Mouse (Mus musculus) B cell, adult 2 months (primary cell): ENCODE measurements around the gene Ap3b1.
A peak's percentile ranks its signal among the peaks of the same experiment; 100 is the strongest.

Experiments
- DNase-seq, 2 experiments: peaks; one replicate each; pipeline ENCODE4 v3.0.0; 2022

Ap3b1 gene

DNA sequence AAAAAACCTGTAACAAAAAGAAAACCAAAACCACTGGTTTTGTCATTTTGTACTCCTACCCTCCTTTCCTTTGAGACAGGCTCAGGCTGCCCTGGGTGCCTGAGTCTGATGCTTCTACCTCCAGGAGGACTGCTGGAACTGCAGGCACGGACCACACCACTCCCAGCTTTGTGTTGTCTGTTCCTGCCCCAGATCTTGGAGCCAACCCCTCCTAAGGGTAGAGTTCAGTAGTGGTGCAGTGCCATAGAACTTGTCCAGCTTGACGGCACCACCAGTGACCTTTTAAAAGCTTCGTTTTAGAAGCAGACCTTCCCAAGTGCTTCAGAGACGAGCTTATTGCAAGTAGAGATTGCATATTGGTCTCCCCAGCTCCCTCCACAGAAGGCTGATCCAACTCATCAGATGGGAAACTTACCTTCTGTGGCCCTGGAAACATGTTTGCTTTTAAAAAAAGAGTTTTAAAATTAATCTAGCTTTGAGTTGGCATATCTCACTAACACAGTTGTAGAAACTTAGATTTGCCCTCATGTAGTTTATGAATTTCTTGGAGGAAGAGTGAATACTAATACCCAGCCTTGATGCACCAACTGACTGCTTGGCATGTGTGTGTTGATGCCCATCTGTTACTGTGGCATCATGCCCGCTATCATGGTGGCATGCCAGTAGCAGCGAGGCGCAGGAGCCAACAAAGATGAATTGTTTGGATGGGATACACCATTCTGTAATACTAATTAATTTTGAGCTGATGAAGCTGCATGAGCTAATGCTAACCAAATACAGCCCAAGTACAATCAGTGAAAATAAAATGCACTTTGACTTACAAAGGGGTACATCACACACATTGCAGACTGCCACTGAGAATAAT, 17.0 kb downstream of the Ap3b1 start:
- DNase-seq, result no peak

DNA sequence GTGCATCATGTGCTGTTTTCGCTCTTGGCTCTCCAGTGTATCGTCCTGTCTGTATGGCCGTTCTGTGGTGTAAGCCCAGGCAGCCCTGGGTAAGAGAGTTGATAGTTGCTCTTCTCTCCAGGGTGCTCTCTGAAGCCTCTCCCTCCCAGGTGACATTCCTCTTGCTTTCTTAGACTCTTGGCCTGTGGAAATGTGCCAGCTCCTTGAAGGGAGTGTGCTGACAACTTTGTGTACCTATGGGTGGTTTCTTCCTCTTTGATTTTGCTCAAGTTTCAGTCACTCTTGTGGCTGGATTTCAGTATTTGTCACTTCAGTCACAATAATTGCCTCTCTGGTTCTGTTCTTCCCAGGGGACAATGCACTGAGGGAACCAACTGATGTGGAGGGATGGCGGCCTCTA, 20.2 kb downstream of the Ap3b1 start:
- DNase-seq, result no peak

DNA sequence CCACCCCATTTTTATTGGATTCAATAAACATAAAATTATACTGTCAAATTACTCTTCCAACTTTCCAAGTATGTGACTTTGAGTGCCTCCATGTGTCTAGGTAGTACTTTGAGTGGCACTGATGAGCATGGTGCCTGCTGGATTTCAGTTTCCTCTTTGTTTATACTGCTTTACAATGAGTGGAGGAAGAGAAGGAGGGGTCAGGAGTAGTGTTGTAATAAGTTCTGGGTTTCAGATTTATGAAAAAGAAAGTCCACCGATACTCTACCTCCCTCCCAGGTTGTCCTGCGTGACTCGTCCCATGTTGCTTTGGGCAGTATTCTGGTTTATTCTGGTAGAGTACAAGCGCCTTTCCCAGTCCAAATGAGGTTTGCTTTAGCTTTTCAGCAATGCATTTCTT, 22.7 kb downstream of the Ap3b1 start:
- no peak for DNase-seq

GRCm38 (mm10) chr13:94381829-94382675, 23.3 kb downstream of the Ap3b1 start:
- no peak for DNase-seq

GRCm38 (mm10) chr13:94384931-94385570, 26.3 kb downstream of the Ap3b1 start:
- DNase-seq, result no peak

DNA sequence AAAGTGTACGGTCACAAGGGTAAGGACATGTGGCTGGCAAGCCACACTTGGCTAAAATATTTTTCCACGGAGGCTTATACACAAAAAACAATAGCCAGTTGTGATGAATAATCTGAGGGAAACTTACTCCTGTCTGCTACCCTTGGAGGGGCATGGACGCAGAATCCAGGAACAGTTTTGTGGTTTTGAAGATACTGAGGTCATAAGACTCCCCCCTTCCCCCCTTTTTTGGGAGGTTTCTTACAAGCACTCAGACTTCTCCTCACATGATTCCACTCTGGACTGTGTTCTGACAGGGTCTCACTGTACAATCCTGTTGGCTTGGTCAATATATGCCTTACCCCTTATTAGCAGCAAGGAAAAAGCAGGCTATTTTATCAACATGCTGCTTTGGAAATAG, 29.8 kb downstream of the Ap3b1 start:
- DNase-seq, result no peak

- DNase-seq, result no peak
Observed at GRCm38 (mm10) chr13:94389541-94389940, 30.8 kb downstream of the Ap3b1 start.

GRCm38 (mm10) chr13:94392282-94392681, 33.5 kb downstream of the Ap3b1 start:
- no peak for DNase-seq

DNA sequence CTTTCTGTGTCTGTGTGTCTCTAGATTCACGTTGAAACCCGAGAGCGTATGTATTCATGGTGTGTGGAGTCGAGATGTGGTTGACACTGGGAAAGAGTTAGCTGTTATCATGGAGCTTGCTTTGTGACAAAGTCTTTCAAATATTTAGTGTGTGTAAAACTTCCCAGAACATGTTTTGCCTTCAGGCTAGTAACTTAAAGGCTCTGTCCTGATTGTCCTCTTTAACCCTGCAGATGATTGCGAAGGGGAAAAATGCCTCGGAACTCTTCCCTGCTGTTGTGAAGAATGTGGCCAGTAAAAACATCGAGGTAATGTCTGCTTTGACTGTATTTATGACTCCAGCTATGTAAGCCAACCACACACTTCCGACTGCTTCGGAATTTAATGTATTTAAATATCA, 35.7 kb downstream of the Ap3b1 start:
- DNase-seq, result no peak

GRCm38 (mm10) chr13:94395763-94396162, 37.0 kb downstream of the Ap3b1 start:
- DNase-seq, result no peak

DNA sequence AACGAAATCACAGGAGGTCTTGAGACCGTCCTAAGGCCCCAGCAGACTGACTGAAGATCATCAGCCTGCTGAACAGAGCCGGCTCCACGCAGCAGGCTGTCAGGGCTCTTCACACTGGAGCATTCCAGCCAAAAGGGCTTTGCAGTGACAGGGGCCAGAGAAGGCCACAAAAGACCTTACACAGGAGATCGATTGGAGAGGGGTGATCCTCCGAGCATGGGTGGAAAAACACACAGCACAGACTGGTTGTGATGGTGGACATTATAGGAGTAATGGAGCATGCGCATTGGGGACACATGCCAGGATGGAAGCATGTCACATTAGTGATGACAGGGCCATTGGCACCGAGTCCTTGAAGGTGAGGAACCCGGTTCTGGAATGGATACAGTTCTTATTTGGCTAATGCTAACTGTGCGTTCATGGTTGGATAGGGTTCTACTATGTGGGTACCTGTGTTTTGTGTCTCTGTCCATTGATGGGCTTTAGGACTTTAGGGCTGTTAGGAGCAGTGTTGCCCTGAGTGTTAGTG, 37.7 kb downstream of the Ap3b1 start:
- no peak for DNase-seq

DNA sequence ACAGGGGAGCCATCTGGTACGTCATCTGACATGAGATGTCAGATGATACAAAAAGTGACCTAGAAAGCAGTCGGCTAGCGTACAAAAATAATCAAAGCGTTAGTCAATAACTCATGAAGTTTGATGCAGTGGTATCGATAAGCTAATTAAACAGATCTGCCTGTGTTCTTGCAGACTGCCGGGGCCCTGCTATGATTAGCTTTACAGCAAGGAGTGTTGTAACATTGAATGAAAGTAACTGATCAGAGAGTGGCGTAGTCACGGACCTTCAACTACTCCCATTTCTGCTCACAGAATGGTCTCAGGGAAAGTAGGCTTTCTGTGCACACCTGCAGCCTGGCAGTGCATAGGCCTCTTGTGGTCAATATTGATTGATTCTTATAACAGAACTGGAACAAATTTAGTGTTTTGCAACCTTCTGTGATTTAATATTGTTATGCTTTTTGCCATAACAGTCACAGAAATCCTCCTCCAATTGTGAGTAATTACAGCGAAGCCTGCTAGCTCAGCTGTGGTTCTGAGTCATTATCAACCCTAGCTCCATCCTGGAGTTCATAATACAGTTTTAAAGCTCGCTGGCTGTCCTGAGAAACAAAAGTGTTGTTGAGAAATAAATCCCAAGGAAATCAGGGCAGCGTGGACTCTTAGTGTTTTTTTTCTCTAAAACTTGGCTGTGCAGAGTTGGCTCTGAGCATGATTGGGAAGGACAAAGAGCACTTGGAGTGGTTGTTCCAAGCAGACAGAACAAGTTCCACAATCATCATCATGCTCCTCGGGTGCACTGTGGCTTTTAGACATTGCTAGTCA, 40.0 kb downstream of the Ap3b1 start:
- no peak for DNase-seq

- DNase-seq, result no peak
Observed at GRCm38 (mm10) chr13:94400465-94400864, 41.7 kb downstream of the Ap3b1 start.

DNA sequence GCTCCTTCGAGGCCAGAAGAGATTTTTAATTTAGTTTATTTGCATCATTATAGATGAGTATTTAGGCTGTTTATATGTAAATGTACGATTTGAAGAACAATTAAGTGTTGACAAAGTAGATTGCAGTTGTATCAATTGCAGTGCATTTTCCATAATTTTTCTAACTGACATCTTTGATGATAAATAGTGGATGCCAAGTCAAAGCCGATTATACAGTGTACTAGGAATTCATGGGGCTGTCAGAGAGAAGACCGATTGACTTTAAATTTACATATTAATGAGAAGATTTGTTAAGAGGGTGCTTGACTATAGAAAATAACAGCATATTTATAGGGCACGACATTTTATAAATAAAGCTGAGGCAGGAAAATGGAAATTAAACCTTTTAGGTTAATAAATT, 64.8 kb downstream of the Ap3b1 start:
- no peak for DNase-seq

- peak; percentile 5 to 12 for DNase-seq
Observed at GRCm38 (mm10) chr13:94429567-94429966, 70.8 kb downstream of the Ap3b1 start.

DNA sequence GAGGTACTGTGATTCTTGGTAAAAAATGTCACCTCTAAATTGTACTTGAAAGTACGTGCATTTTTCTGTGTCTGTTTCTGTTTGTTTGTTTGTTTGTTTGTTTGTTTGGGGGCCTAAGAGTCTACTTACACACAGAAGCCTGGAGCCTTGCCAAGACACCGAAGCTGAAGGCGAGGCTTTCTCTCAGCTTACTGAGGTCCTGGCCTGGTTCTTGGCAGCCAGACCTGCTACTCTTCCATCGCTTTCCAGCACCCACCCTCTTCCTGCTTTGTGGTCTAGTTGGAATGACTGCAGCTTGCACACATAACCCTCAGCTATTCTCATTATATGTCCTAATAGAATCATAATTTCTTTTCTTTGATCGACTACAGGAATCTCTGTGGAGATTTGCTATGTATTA, 80.6 kb downstream of the Ap3b1 start:
- DNase-seq, result no peak

- DNase-seq, result no peak
Observed at GRCm38 (mm10) chr13:94441199-94441598, 82.4 kb downstream of the Ap3b1 start.

GRCm38 (mm10) chr13:94443411-94443810, 84.7 kb downstream of the Ap3b1 start:
- no peak for DNase-seq

- DNase-seq, result no peak
Observed at GRCm38 (mm10) chr13:94445103-94445502, 86.3 kb downstream of the Ap3b1 start.

- DNase-seq, result no peak
Observed at GRCm38 (mm10) chr13:94447003-94447402, 88.2 kb downstream of the Ap3b1 start.

GRCm38 (mm10) chr13:94449593-94449992, 90.8 kb downstream of the Ap3b1 start:
- no peak for DNase-seq

DNA sequence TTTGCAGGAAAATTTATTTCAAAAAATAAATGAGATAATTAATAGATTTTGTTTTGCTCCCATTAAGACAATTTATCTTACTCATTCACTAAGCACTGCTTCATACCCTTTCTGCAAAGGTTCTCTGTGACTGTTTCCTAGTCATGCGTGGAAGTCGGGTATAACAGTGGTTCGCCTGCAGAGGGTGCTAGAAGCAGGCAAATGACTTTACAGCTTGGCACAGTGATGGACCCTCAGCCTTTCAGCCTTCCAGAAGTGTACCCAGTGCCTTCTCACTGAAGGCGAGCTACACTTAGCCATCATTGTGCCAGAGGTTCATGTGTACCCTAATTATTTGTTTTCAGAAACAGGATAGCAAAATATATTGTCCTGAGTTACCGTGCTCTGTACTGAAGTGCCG, 92.5 kb downstream of the Ap3b1 start:
- peak; percentile 23 to 27 for DNase-seq
